Mouse (Mus musculus): ENCODE measurements around the gene Gm20388. TPM values are rescaled to one million over a fixed set of nuclear protein-coding genes. Genes with fewer than 3 reads are reported as not detected.

Gene Gm20388
- total RNA-seq, 2 experiments from 2014 or later: not detected

DNA sequence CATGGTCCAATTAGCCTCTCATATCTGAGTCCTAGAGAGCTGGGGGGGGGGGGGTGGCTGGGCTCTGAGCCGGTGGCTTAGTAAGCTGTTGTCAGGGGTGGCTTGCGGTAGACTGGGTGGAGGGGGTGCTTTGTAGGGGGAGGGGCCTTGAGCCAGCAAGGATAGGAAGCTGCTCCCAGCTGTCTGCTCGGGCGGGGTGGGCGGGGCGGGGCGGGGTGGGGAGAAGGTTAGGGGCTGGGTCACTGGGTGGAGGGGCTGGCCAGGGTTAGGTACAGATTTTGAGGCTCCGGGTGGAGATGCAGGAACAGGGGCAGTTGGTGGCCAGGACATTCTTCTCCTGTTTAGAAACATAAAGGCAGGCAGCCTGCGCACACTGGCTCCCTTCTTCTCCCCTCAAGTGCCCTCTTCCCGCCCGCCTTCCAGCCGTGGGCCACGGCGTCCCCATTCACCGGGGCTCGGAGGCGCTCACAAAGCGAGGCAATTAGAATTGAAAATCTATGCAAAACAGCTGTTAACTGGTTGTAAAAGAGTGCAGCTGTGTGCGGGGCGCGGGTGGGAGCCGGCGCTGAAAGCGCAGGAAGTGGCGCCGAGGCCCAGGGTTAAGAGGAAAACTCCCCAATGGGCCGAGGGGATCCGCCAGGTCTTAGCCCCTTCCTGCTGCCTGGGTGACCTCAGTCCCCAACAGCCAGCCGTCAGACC is 622.0 kb downstream of the Gm20388 start:
- no peak for DNase-seq (ENCODE audit: low spot score in 2 of 2)

DNA sequence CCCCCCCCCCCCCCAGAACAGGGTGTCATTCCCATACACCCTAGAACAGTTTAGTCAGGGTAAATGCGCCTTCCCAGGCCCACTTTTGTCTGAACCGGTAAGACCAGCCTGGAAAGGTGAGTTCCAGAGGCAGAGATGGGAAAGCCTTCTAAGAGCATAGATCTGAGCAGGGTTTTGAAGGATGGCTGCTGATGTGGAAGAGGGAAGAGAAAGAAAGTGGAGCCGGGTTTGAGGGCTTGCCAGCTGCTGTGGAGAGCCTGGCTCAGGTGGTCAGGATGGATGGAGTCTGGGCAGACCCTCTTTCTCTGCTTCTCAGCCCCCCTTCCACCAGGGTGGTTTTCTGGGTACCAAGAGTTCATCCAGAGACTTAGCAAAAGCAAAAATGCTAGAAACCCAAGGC is 622.7 kb downstream of the Gm20388 start:
- no peak for DNase-seq (ENCODE audit: low spot score in 2 of 2)

DNA sequence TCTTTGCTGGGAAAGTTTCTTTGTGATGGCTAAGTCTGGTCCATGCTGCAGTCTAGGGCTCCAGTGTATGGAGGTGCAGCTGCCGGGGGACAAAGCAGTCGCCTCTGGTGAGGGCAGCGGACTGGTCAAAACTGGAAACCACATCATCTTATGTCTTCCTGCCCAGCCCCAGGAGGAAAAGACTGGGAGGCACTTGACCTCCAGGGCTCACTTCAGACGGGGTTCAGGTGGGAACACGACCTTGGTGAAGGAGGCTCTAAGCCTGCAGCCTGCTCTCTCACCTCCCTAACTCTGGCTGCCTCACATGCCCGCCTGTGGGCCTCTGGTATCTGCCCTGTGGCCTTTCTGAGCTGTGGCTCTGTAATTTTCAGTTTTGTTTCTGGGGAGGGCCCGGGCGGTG is 623.4 kb downstream of the Gm20388 start:
- DNase-seq (ENCODE audit: low spot score in 2 of 2): no peak

DNA sequence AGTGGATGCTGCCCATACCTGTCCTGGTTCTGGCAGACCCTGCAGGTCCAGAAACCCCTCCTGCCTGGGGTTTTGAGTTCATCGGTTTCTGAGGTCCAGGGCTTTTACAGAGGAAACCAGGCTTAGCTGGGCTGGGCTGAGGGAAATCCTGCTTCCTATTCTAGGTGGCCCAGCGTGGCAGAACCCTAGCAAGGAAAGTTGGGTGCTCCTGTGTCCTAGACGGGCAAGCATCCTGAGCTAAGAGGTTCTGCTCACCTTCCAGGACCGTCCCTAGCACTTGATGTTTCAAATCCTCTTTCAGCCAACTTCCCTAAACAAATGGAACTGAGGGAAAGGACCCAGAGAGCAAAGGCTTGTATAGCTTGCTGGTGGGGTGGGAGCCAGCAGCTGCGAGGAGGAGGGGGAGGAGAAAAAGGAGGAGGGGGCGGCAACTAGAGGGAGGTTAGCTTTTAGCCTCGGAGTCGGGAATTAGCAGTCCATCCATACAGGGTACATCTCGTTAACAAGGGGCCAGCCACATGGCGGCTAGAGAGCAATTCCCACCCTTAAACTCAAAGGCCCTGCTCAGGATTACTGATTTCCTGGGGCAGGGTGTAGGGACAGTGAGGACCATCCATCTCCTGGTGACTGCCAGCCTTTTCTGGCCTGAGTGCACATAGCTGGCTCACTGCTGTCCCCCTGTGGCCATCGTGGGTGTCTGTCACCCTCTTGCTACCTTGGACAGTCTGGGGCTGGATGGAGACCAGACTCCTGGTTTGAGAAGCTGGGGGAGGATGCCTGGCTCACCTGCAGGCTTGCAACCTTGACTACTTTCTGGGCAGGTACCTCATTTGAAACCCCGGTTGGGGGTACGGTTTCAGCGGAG is 624.1 kb downstream of the Gm20388 start:
- DNase-seq (ENCODE audit: low spot score in 2 of 2): peak; percentile 82 to 86

DNA sequence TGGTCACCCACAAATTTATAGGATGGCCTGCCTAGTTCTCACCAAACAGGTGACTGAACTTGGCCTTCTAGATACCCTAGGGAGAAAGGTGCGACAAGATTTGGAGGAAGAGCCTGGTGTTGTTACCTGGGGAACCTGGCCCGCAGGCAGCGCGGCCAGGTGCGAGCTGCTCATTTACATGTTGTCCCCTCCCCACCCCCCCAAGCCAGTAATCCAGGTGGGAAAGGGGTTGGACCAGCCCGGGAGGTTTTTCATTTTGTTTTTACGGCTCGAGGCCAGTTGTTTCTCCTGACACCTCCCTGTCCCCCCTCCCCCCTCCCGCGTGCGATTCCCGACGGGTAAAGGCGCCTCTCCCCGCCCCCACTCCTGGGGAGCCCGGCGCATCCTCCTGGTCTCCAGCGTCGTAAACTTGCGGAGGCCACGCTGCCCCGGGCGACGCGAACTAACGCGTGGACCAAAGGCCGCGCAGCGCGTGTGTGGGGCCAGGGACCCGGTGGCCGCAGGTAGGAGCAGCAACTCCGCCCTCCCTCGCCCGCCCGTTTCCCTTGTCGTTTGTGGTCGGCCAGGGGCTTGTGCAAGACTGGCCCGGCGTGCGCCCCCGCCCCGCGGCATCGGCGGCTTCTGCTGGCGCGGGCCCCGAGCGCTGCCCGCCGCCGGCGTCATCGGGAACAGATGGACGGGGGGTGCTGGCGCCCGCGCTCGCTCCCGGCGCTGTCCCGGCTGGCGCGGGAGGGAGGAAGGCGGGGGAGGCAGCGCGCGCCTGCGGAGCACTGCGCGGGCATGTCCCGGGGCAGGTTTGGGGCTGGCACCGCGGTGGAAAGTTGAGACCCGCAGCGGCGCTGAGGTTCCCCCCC is 625.0 kb downstream of the Gm20388 start:
- DNase-seq (ENCODE audit: low spot score in 2 of 2): peak in 1 of 2 experiments; percentile 74

DNA sequence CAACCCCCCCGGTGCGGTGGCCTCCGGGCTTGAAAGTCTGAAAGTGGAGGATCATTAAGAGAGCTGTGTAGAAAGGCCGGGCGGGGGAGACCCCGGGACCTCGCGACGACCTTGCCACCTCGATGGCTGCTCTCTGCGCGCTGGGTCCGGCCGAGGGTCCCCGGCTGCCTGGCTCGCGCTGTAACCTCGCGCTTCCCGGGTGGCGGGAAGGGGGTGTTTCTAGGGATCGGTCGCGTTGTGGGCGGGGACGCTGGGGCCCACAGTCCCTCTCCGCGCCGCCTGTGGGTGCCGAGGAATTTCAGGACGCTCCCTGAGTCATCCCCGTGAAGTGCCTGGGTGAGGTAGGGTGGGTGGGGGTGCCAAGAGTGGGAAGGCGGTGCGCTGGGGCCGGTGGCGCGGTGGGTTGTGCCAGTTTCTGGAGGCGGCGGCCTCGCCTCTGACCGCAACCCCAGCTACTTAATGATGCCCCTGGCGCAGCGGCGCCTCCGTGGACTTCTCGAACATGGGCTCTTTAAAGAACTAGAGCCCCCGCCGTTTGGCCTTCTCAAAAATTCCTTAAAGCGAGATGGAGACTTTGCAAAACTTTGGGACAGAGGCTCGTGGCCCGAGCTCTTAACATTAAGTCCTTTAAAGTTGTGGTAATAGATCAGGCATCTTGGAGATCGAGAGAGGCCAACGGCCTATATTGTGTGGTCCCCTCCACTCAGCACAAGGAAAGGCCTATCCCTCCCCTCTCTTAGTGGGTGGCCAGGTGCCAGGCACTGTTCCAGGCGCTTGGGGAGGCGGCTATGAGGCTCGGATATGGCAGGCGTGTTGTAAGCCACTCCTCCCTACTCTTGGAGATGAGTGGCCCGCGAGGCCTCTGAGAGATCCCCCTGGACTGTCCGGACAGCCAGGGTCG is 625.9 kb downstream of the Gm20388 start:
- no peak for DNase-seq (ENCODE audit: low spot score in 2 of 2)

DNA sequence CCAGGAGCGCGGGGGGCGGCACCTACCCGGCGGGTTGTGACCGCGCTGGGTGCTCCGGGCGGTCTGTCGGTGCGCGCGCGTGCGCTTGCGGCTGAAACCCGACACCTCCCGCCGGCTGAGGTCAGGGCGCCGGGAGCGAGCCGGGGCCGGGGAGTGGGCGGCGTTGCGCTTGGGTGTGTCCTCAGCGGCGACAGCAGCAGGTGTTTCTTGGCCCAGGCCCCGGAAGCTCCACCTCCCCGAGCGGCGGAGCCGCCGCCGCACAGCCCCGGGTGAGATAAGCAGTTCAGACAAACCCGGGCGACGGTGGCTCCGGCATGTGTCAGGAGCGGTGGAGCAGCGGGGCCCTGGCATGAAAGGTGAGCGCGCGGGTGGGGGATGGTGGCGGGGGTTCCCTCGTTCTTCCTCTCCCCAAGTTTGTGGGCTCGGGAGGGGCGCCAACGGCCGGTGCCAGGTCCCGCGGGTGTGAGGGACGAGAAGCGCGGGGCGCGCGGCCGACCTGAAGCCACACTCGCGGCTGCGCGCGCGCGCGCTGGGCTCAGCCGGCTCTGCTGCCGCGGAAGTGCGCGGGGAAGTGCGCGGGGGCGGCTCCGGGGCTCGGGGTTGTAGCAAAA is 626.7 kb downstream of the Gm20388 start:
- DNase-seq (ENCODE audit: low spot score in 2 of 2): no peak

DNA sequence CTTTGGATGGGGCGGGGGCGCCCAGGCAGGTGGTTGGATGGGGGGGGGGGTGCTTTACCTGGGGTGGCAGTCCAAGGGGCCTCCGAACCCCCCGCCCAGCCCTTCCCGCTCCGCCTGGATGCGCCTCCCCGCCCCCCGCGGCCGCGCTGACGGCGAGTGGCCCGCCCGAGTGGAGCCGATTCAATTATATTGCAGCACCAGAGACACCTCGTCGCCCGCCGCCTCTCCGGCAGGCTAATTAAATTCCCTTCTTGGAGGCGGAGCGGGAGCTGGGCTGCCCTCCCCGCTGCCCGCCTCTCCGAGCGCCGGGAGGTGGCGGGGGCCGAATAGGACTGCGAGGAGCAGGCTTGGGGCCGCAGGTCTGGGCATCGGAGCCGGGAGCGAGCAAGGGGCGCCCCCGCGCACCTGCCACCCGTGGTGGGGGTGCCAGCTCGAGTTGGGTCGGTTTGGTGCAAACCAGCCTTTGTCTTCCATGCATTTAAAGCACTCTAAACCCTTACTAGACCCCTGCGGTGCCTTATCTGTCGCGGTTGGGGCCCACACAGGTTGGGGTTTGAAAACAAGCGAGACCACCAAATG is 627.3 kb downstream of the Gm20388 start:
- peak in 1 of 2 experiments; percentile 72 for DNase-seq (ENCODE audit: low spot score in 2 of 2)

DNA sequence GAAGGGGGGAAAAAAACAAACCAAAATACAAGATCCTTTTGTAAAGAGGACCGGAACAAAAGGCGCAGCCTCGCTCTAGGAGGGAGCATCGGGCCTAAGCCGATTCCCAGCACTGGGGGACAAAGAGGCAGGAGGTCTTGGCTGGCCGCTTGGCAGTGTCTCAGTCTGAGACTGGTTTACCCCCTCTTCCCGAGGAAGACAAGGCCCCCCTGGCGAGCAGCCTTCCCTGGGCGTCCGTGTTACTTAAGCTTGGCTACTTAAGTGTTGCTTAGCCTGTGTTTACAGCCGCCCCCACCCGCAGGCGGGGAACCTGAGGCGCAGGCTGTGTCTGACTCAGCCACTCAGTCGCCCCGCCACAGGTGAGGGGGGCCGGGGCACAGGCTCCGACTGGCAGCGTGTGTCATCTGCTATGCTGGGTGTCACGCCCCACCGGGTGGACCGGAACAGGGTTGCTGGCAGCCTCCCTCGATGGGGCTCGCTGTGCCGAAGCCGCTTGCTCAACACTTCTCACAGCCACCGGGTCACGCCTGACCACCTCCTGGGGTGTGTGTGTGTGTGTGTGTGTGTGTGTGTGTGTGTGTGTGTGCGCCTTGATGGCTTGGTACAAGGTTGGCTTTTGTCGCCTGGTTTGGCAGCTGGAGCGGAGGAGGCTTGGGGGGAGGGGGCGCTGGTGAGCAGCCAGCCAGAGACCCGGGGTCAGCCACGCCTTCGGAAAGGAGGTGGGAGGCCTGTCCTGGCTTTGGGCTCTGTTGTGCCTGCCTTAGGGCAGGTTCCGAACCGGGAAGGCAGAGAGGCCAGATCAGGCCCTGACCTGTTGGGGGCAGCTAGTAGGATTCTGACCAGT is 628.0 kb downstream of the Gm20388 start:
- DNase-seq (ENCODE audit: low spot score in 2 of 2): no peak

DNA sequence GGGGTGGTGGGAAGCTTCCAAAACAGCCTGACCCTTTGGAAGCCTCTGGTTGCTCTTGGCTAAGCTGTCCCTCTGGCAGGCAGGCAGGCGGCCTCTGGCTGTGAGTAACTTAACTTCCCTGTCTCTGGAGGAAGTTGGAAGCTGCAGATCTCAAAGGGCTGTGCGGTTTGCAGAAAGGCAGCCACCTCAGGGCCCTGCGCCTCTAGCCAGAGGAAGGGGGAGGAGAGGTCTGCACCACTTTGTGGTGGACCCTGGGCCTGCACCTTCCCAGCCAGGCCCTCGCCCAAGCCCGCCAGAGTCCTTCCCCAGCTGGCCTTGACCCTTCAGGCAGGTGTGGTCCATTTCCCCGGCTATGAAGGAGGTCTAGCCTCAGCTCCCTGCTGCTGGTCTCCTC is 628.7 kb downstream of the Gm20388 start:
- DNase-seq (ENCODE audit: low spot score in 2 of 2): no peak

DNA sequence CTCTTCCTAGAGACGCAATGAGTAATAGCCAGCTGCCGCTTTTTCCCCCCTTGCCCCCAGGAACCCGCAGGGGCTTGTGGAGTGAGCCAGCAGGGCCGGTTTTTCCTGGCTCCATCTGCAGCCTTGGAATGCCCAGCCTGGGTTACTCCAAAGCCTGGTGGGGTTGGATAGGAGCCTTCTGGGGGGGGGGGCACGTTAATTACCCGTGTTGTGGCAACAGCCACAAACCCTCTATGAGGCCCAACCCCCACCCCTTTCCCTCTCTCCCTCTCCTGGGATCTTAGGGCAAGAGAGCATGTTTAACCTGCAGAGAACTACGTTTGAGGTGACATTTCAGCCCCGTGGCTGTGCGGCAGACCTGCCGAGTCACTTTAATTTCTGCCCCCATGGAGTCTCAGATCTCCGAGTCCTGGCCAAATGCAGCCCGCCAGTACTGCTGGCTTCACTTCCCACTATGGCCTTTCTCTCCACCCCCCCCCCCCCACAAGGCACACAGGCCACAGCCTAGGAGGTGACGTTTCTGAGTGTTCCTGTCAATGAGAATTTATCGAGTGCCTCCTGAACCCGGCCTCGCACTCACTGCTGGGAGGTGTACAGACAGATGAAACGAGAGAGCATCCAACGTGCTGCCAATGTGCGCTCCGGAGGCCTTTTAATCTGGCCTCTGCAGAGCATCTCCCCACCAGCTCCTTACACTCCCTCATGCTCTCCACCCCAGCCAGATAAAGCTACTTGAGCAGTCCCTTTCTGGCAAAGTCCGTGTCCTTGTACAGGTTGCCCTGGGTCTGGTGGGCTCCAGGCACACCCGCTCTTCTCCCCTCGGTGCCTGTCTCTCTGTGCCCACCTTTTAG is 629.4 kb downstream of the Gm20388 start:
- DNase-seq (ENCODE audit: low spot score in 2 of 2): no peak

DNA sequence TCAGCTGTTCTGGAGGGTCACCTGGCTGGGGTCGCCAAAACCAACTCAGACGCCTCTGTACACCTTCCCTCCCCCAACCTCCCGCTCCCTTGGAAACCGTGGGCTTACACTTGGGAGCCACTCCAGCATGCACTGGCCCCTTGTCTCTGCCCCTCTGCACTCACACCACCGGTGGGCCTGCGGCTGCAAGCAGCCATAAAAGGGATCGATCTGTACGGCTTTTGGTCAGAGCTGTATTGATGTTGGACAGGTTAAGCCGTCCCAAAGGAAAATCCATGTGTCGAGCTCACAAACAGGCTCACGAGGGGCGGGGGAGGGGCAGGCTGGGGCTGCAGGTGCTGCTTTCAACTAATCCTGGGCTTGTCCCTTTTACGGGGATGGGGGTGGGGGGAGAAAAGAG is 632.4 kb downstream of the Gm20388 start:
- DNase-seq (ENCODE audit: low spot score in 2 of 2): no peak

DNA sequence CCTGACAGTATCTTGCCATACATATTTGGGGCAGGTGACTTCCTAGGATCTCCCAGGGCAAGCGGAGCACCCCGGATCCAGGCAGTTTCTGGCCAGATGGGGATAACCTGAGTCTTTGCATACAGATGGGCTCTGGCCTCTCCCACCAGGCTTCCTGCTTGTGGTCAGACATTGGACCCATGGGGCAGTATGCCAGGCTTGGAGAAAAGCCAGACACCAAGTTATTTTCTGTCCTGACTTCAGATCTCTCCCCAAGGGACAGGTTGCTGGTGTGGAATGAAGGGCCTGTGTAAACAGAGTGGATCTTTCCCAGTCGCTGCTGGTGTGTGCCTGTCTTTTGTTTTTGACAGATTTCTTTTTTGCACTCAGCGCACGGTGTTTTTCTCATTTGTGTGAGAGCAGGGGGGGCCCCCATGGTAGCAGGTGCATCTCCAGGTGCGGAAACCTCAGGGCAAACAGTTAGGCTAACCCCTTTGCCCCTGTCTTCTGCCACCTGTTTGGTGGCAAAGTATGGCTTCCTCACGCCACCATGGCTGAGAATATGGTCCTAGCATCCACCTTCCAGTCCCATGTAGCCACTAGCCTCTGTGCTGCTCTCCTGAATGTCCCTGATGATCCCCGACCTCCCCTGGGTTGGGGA is 632.9 kb downstream of the Gm20388 start:
- no peak for DNase-seq (ENCODE audit: low spot score in 2 of 2)

DNA sequence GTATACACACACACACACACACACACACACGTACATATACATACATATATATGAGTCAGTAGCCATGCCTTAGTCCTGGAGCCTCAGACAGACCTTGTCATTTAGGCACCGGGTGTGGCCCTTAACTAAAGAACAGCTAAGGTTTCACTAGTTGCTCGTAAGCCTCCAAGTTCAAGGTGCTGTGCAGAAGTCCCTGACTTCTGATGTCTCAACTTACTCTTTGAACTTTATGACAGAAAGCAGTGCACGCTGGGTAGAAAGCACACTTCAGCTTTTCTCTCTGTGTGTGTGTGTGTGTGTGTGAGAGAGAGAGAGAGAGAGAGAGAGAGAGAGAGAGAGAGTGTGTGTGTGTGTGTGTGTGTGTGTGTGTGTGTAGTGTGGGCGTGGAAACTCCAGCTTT is 633.5 kb downstream of the Gm20388 start:
- no peak for DNase-seq (ENCODE audit: low spot score in 2 of 2)

DNA sequence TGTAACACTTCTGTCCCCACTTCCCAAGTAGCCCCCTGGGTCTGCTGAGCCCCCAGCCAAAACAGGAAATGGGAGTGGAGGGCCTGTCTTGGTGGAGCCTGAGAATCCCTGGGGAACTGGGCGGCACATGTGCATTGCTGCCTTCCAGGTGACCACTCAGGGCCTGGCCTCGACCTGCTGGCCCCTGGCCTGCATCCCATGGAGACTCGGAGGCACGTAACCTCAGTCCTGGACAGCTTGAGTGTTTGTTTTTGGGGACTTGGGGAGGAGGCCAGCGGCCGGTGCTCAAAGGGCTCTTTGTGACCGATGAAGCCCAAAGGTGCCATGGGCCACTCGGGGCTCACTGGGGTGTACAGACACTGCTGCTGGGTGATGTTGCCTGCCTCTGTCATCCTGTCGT is 636.9 kb downstream of the Gm20388 start:
- no peak for DNase-seq (ENCODE audit: low spot score in 2 of 2)

DNA sequence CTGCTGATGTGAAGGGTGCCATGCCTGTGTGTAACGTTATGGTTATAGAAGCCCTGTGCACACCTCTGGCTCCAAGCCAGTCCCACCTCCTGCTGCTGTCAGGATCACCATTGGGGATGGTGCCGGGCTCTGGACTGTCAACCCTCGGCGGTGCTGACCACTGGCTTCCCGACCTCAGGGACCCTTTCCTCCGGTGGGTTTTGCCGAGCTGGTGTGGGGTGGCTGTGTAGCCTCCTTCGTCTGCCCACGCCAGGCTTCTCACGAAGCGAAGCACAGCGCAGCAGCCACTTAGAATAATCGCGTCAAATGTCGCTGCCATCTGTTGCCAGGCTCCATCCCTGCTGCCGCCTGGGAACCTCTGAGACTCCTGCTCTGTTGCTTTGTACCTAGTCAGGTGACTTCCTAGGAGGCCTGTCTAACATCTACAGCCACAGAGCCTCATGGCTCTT is 637.7 kb downstream of the Gm20388 start:
- peak in 1 of 2 experiments; percentile 63 for DNase-seq (ENCODE audit: low spot score in 2 of 2)

DNA sequence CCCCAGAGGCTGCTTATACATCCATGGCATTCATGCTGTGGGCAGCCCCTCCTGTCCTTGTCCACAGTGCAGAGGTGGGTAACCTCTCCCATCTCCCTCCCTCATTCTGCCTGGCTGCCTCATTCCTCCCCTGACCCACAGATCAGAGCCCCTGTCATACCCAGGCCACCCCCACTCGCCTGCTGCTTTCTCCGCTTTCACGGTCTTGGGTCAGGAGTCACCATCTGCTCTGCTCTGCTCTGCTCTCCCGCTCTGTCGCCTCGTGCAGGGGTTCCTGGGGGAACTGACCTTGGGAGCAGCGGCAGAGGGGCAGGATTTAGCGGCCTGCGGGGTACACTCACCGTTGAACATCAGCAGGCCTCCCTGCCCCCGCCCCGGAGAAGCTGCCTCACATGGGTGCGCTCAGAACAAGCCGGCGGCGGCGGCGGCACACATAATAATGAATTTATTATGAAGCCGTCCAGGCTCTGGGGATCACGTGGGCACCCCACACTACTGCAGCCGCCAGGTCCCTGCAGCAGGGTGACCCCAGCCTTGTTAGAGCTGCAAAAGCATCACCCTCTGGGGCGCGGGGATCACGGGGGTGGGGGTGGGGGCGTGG is 638.8 kb downstream of the Gm20388 start:
- no peak for DNase-seq (ENCODE audit: low spot score in 2 of 2)
